Mouse (Mus musculus): ENCODE measurements around the gene Pigq. TPM values are rescaled to one million over a fixed set of nuclear protein-coding genes. Genes with fewer than 3 reads are reported as not detected.

Gene Pigq
- polyA plus RNA-seq, 1 experiment from 2014 or later, result 75.6 TPM

Other genes starting within 250 kb of the Pigq start
- gene Gng13, start 227.8 kb downstream of the Pigq start, polyA plus RNA-seq (2016; fragmentation: Nextera tagmentation; extraction: Ambion mirVana), result 0.57 and 0.59 TPM in 2 replicates
- gene Chtf18, start 217.5 kb downstream of the Pigq start, polyA plus RNA-seq (2016; fragmentation: Nextera tagmentation; extraction: Ambion mirVana), result 64.0 and 74.5 TPM in 2 replicates
- 22.0 and 24.2 TPM in 2 replicates for gene Rpusd1, start 217.3 kb downstream of the Pigq start, polyA plus RNA-seq (2016; fragmentation: Nextera tagmentation; extraction: Ambion mirVana)
- not detected in 2 replicates for gene Mslnl, start 208.9 kb downstream of the Pigq start, polyA plus RNA-seq (2016; fragmentation: Nextera tagmentation; extraction: Ambion mirVana)
- not detected in 2 replicates for gene Msln, start 190.6 kb downstream of the Pigq start, polyA plus RNA-seq (2016; fragmentation: Nextera tagmentation; extraction: Ambion mirVana)
- gene Narfl, start 171.2 kb downstream of the Pigq start, polyA plus RNA-seq (2016; fragmentation: Nextera tagmentation; extraction: Ambion mirVana), result 24.9 and 26.1 TPM in 2 replicates
- gene Haghl, start 159.3 kb downstream of the Pigq start, polyA plus RNA-seq (2016; fragmentation: Nextera tagmentation; extraction: Ambion mirVana), result 74.4 and 76.0 TPM in 2 replicates
- gene Ccdc78, start 158.4 kb downstream of the Pigq start, polyA plus RNA-seq (2016; fragmentation: Nextera tagmentation; extraction: Ambion mirVana), result 1.4 and 1.5 TPM in 2 replicates
- 68.4 and 79.1 TPM in 2 replicates for gene Fam173a, start 152.0 kb downstream of the Pigq start, polyA plus RNA-seq (2016; fragmentation: Nextera tagmentation; extraction: Ambion mirVana)
- 2.4 and 4.0 TPM in 2 replicates for gene AC134908.4, start 149.3 kb downstream of the Pigq start, polyA plus RNA-seq (2016; fragmentation: Nextera tagmentation; extraction: Ambion mirVana)
- gene Metrn, start 147.8 kb downstream of the Pigq start, polyA plus RNA-seq (2016; fragmentation: Nextera tagmentation; extraction: Ambion mirVana), result 197 and 204 TPM in 2 replicates
- gene Fbxl16, start 135.9 kb downstream of the Pigq start, polyA plus RNA-seq (2016; fragmentation: Nextera tagmentation; extraction: Ambion mirVana), result 7.2 and 7.3 TPM in 2 replicates
- 29.6 and 34.0 TPM in 2 replicates for gene Wdr24, start 121.3 kb downstream of the Pigq start, polyA plus RNA-seq (2016; fragmentation: Nextera tagmentation; extraction: Ambion mirVana)
- gene Jmjd8, start 116.1 kb downstream of the Pigq start, polyA plus RNA-seq (2016; fragmentation: Nextera tagmentation; extraction: Ambion mirVana), result 53.9 and 58.7 TPM in 2 replicates
- gene Stub1, start 111.5 kb downstream of the Pigq start, polyA plus RNA-seq (2016; fragmentation: Nextera tagmentation; extraction: Ambion mirVana), result 403 TPM in 2 replicates
- 0.93 and 1.3 TPM in 2 replicates for gene Rhbdl1, start 107.6 kb downstream of the Pigq start, polyA plus RNA-seq (2016; fragmentation: Nextera tagmentation; extraction: Ambion mirVana)
- 1.7 and 2.3 TPM in 2 replicates for gene Gm20683, start 103.2 kb downstream of the Pigq start, polyA plus RNA-seq (2016; fragmentation: Nextera tagmentation; extraction: Ambion mirVana)
- gene Rhot2, start 100.1 kb downstream of the Pigq start, polyA plus RNA-seq (2016; fragmentation: Nextera tagmentation; extraction: Ambion mirVana), result 28.0 and 31.2 TPM in 2 replicates
- 63.3 and 73.0 TPM in 2 replicates for gene Wdr90, start 83.4 kb downstream of the Pigq start, polyA plus RNA-seq (2016; fragmentation: Nextera tagmentation; extraction: Ambion mirVana)
- gene Mcrip2, start 76.2 kb downstream of the Pigq start, polyA plus RNA-seq (2016; fragmentation: Nextera tagmentation; extraction: Ambion mirVana), result 20.0 and 21.9 TPM in 2 replicates
- gene Mettl26, start 69.9 kb downstream of the Pigq start, polyA plus RNA-seq (2016; fragmentation: Nextera tagmentation; extraction: Ambion mirVana), result 76.7 and 79.1 TPM in 2 replicates
- gene Wfikkn1, start 64.1 kb downstream of the Pigq start, polyA plus RNA-seq (2016; fragmentation: Nextera tagmentation; extraction: Ambion mirVana), result 4.0 and 4.2 TPM in 2 replicates
- 29.4 and 30.9 TPM in 2 replicates for gene Rab40c, start 25.2 kb downstream of the Pigq start, polyA plus RNA-seq (2016; fragmentation: Nextera tagmentation; extraction: Ambion mirVana)
- gene Nhlrc4, start within 50 bp of the Pigq start, polyA plus RNA-seq (2016; fragmentation: Nextera tagmentation; extraction: Ambion mirVana), result 0.89 TPM in 1 of 2 replicates, not detected in the other
- 0.09 and 0.14 TPM in 2 replicates for gene A930017K11Rik, start 7.6 kb upstream of the Pigq start, polyA plus RNA-seq (2016; fragmentation: Nextera tagmentation; extraction: Ambion mirVana)
- 31.8 and 37.0 TPM in 2 replicates for gene Capn15, start 40.9 kb upstream of the Pigq start, polyA plus RNA-seq (2016; fragmentation: Nextera tagmentation; extraction: Ambion mirVana)
- 21.0 and 22.3 TPM in 2 replicates for gene Rab11fip3, start 124.6 kb upstream of the Pigq start, polyA plus RNA-seq (2016; fragmentation: Nextera tagmentation; extraction: Ambion mirVana)
- 23.5 and 24.7 TPM in 2 replicates for gene Decr2, start 145.4 kb upstream of the Pigq start, polyA plus RNA-seq (2016; fragmentation: Nextera tagmentation; extraction: Ambion mirVana)
- 126 and 138 TPM in 2 replicates for gene Nme4, start 150.7 kb upstream of the Pigq start, polyA plus RNA-seq (2016; fragmentation: Nextera tagmentation; extraction: Ambion mirVana)
- gene Tmem8, start 168.4 kb upstream of the Pigq start, polyA plus RNA-seq (2016; fragmentation: Nextera tagmentation; extraction: Ambion mirVana), result 1.7 and 1.8 TPM in 2 replicates
- gene Mrpl28, start 178.6 kb upstream of the Pigq start, polyA plus RNA-seq (2016; fragmentation: Nextera tagmentation; extraction: Ambion mirVana), result 318 and 342 TPM in 2 replicates
- gene Axin1, start 193.8 kb upstream of the Pigq start, polyA plus RNA-seq (2016; fragmentation: Nextera tagmentation; extraction: Ambion mirVana), result 8.4 and 10.5 TPM in 2 replicates